Mouse (Mus musculus) kidney, postnatal 25 days (tissue): ENCODE measurements around the gene Maml3.

Experiments
- DNase-seq, 2 experiments: peaks; one replicate each; pipeline ENCODE4 v3.0.0; 2021; ENCODE audit warnings: mixed read lengths in 2 of 2

Maml3 gene

GRCm38 (mm10) chr3:51860458-51860857 is 244.4 kb downstream of the Maml3 start:
- DNase-seq: no peak

GRCm38 (mm10) chr3:51859208-51859607 is 245.7 kb downstream of the Maml3 start:
- no peak for DNase-seq

GRCm38 (mm10) chr3:51854152-51854551 is 250.7 kb downstream of the Maml3 start:
- DNase-seq: no peak

- no peak for DNase-seq
Measured at GRCm38 (mm10) chr3:51853610-51854009, 251.3 kb downstream of the Maml3 start.

- DNase-seq: no peak
Measured at GRCm38 (mm10) chr3:51852692-51853091, 252.2 kb downstream of the Maml3 start.

GRCm38 (mm10) chr3:51851596-51851995 is 253.3 kb downstream of the Maml3 start:
- DNase-seq: no peak

- no peak for DNase-seq
Measured at GRCm38 (mm10) chr3:51849462-51849861, 255.4 kb downstream of the Maml3 start.

GRCm38 (mm10) chr3:51847262-51847661 is 257.6 kb downstream of the Maml3 start:
- DNase-seq: no peak

- no peak for DNase-seq
Measured at GRCm38 (mm10) chr3:51844255-51844654, 260.6 kb downstream of the Maml3 start.

- DNase-seq: no peak
Measured at GRCm38 (mm10) chr3:51842140-51842539, 262.7 kb downstream of the Maml3 start.

GRCm38 (mm10) chr3:51841598-51841997 is 263.3 kb downstream of the Maml3 start:
- DNase-seq: no peak

- DNase-seq: no peak
Measured at GRCm38 (mm10) chr3:51841177-51841576, 263.7 kb downstream of the Maml3 start.

GRCm38 (mm10) chr3:51840095-51840805 is 264.6 kb downstream of the Maml3 start:
- no peak for DNase-seq

GRCm38 (mm10) chr3:51839353-51839715 is 265.5 kb downstream of the Maml3 start:
- DNase-seq: no peak

- no peak for DNase-seq
Measured at GRCm38 (mm10) chr3:51838696-51839352, 266.1 kb downstream of the Maml3 start.

- DNase-seq: no peak
Measured at GRCm38 (mm10) chr3:51832985-51833384, 271.9 kb downstream of the Maml3 start.

GRCm38 (mm10) chr3:51830821-51831429 is 274.0 kb downstream of the Maml3 start:
- DNase-seq: no peak

GRCm38 (mm10) chr3:51825530-51825929 is 279.3 kb downstream of the Maml3 start:
- no peak for DNase-seq

GRCm38 (mm10) chr3:51824506-51824905 is 280.4 kb downstream of the Maml3 start:
- DNase-seq: no peak

GRCm38 (mm10) chr3:51821551-51821950 is 283.3 kb downstream of the Maml3 start:
- no peak for DNase-seq

GRCm38 (mm10) chr3:51819109-51819508 is 285.8 kb downstream of the Maml3 start:
- DNase-seq: no peak

- DNase-seq: no peak
Measured at GRCm38 (mm10) chr3:51817919-51818318, 287.0 kb downstream of the Maml3 start.

GRCm38 (mm10) chr3:51817329-51817728 is 287.5 kb downstream of the Maml3 start:
- no peak for DNase-seq
